Mouse (Mus musculus): Measurements from ENCODE around the gene Megf6. TPM values are rescaled to one million over a fixed set of nuclear protein-coding genes. Genes with fewer than 3 reads are reported as not detected.
A peak's percentile ranks its signal among the peaks of the same experiment; 100 is the strongest.

Gene Megf6
- 5.0 and 13.1 TPM in 2 replicates for polyA plus RNA-seq (2014; fragmentation: Nextera tagmentation; extraction: Ambion mirVana)

DNA sequence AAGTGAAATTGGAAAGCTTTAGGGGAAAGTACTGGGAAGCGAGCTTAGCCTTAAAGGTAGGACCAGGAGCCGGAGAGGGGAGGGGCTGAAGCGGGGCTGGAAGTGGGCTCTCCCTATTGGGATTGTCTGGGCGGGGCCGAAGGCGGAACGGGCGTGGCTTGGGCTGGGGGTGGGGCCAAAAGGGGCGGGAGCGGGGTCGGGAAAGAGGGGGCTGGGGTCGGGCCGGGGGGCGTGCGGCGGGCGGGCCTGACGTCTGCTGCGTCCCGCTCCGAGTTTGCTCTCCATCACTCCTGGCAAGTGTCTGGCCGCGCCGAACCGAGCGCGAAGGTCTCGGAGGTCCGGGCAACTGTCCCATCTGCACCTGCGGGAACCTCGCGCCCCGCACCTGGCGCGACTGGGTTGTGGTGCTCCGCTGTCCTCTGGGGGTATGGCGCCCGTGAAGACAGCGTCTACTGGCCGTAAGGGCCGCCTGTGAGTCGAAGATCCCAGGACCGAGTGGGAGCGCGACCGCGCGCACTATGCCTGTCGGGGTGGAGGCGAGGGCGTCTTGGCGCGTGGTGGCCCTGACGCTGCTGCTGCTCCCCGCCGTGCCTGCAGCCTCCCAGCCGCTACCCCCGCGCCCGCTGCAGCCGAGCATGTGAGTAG lies at the start of gene Megf6:
Megf6 (plus strand) TSS at position 225 of the 645 bp plus-strand sequence.
- Histone ChIP-seq H3K9me3 (ENCODE audit: control insufficient read depth, low read length) (no peaks in the 10 kb centered on the region), H3K4me2 (ENCODE audit: low read depth, low read length) (peak within 1 kb of the TSS; percentile 92), H3K4me1 (ENCODE audit: control insufficient read depth, insufficient read depth, low read length) (peaks cover 5% of the 10 kb centered on the region), H3K9ac (replicated peaks; ENCODE audit: low read depth, low read length) (peak within 1 kb of the TSS; percentile 41), H3K27ac (ENCODE audit: low read depth, low read length) (no peak within 1 kb of the TSS), H3K27me3 (ENCODE audit: control insufficient read depth, insufficient read depth, low read length) (peaks cover 38% of the 10 kb centered on the region), H3K4me3 (ENCODE audit: low read depth, low read length) (peak within 1 kb of the TSS; percentile 42), H3K36me3 (ENCODE audit: control insufficient read depth, insufficient read depth, low read length) (no peaks in the 10 kb centered on the region)
- under 1% methylated on average over 54 of the region's 61 CpGs for WGBS
- ATAC-seq (ENCODE audit: low read depth): peak; percentile 53

DNA sequence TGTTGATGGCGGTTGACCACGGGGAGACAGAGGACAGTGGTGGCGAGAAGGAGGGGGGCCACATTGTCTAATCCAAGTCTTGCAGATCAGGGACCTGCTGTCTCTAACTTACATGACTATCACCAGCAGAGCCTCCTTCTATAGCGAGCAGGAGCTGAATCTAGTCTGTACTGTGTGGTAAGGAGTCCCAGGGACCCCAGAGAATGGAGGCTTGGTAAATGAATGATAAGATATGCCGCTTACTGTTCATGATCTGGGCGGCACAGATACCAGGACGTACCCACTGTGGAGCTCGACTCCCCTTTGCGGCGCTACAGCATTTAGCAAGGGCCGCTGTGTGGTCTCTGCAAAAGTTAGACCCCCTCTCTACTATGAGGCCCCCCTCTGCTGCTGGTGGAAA lies 48.7 kb upstream of the Megf6 start:
- Histone ChIP-seq H3K36me3 (ENCODE audit: control insufficient read depth, insufficient read depth, low read length) (no peaks in the 10 kb centered on the region), H3K4me2 (ENCODE audit: low read depth, low read length) (no peak overlapping the region), H3K27ac (ENCODE audit: low read depth, low read length) (no peak overlapping the region), H3K4me1 (ENCODE audit: control insufficient read depth, insufficient read depth, low read length) (no peaks in the 10 kb centered on the region), H3K9me3 (ENCODE audit: control insufficient read depth, low read length) (no peaks in the 10 kb centered on the region), H3K9ac (replicated peaks; ENCODE audit: low read depth, low read length) (no peak overlapping the region), H3K4me3 (ENCODE audit: low read depth, low read length) (no peak overlapping the region), H3K27me3 (ENCODE audit: control insufficient read depth, insufficient read depth, low read length) (no peaks in the 10 kb centered on the region)
- ATAC-seq (ENCODE audit: low read depth): no peak
- 78% methylated on average over 11 of the region's 11 CpGs for WGBS

DNA sequence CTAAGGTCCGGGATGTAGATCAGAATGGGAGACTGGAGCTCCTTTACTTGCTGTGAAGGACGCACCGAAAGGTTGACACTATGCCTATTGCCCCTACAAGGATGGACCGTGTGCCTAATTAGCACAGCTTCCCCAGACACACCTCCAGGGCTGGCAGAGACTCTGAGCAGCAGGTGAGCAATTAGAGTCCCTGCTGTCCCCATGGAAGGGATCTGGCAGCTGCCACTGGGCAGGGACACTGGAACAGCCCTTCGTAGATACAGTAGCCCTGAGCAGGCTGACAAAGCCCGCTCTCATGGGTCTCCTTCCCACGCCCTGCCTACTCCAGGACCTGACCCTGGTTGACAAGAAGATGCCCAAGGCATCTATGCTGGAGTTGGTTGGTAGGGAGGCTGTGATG lies 48.2 kb upstream of the Megf6 start:
- ATAC-seq (ENCODE audit: low read depth): no peak
- no peak overlapping the region for H3K9ac ChIP-seq (replicated peaks; ENCODE audit: low read depth, low read length)
- H3K27me3 ChIP-seq (ENCODE audit: control insufficient read depth, insufficient read depth, low read length): no peaks in the 10 kb centered on the region
- WGBS: 73% methylated on average over 7 of the region's 7 CpGs
- no peaks in the 10 kb centered on the region for H3K36me3 ChIP-seq (ENCODE audit: control insufficient read depth, insufficient read depth, low read length)
- H3K9me3 ChIP-seq (ENCODE audit: control insufficient read depth, low read length): no peaks in the 10 kb centered on the region
- no peak overlapping the region for H3K4me3 ChIP-seq (ENCODE audit: low read depth, low read length)
- H3K4me2 ChIP-seq (ENCODE audit: low read depth, low read length): no peak overlapping the region
- no peaks in the 10 kb centered on the region for H3K4me1 ChIP-seq (ENCODE audit: control insufficient read depth, insufficient read depth, low read length)
- H3K27ac ChIP-seq (ENCODE audit: low read depth, low read length): no peak overlapping the region

DNA sequence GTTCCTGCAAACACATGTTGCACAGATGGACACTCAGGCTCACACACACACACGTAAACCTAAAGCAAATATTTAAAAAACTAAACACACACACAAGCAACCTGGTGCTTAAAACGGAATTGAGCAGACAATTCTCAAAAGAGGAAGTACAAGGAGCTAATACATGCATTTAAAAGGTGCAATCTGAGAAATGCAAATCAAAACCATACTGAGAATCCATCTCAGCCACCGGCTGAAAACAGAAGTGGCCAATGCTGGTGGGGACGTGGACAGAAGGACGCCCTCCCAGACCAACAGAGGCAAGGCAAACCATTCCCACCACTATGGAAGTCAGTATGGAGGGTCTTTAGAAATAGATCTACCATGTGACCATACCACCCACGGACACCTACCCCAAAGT lies 47.0 kb upstream of the Megf6 start:
- no peak overlapping the region for H3K27ac ChIP-seq (ENCODE audit: low read depth, low read length)
- no peaks in the 10 kb centered on the region for H3K27me3 ChIP-seq (ENCODE audit: control insufficient read depth, insufficient read depth, low read length)
- H3K4me1 ChIP-seq (ENCODE audit: control insufficient read depth, insufficient read depth, low read length): no peaks in the 10 kb centered on the region
- no peak for ATAC-seq (ENCODE audit: low read depth)
- H3K4me2 ChIP-seq (ENCODE audit: low read depth, low read length): no peak overlapping the region
- no peaks in the 10 kb centered on the region for H3K9me3 ChIP-seq (ENCODE audit: control insufficient read depth, low read length)
- WGBS: 79% methylated on average over 6 of the region's 6 CpGs
- H3K36me3 ChIP-seq (ENCODE audit: control insufficient read depth, insufficient read depth, low read length): no peaks in the 10 kb centered on the region
- no peak overlapping the region for H3K9ac ChIP-seq (replicated peaks; ENCODE audit: low read depth, low read length)
- no peak overlapping the region for H3K4me3 ChIP-seq (ENCODE audit: low read depth, low read length)

DNA sequence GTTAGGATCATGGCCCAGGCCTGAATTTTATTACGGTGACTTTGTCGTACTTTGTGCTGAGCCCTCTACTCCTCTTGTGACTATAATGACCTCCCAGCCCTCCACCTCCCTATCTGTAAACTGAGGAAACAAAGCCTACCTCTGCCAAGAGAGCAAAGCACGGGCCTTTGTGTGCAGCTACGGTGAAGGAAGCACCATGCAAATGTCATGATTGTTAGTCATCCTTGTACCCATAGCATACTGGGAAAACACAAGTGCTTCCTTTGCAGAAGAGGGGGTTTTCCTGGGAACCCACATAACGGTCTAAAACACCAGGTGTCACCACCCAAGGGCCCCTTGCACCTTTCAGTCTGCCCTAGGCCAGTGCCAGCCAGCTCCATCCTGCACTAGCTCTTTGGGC lies 45.3 kb upstream of the Megf6 start:
- 63% methylated on average over 5 of the region's 5 CpGs for WGBS
- Histone ChIP-seq H3K27ac (ENCODE audit: low read depth, low read length) (no peak overlapping the region), H3K9ac (replicated peaks; ENCODE audit: low read depth, low read length) (no peak overlapping the region), H3K27me3 (ENCODE audit: control insufficient read depth, insufficient read depth, low read length) (no peaks in the 10 kb centered on the region), H3K4me3 (ENCODE audit: low read depth, low read length) (no peak overlapping the region), H3K9me3 (ENCODE audit: control insufficient read depth, low read length) (no peaks in the 10 kb centered on the region), H3K36me3 (ENCODE audit: control insufficient read depth, insufficient read depth, low read length) (no peaks in the 10 kb centered on the region), H3K4me1 (ENCODE audit: control insufficient read depth, insufficient read depth, low read length) (no peaks in the 10 kb centered on the region), H3K4me2 (ENCODE audit: low read depth, low read length) (no peak overlapping the region)
- no peak for ATAC-seq (ENCODE audit: low read depth)

DNA sequence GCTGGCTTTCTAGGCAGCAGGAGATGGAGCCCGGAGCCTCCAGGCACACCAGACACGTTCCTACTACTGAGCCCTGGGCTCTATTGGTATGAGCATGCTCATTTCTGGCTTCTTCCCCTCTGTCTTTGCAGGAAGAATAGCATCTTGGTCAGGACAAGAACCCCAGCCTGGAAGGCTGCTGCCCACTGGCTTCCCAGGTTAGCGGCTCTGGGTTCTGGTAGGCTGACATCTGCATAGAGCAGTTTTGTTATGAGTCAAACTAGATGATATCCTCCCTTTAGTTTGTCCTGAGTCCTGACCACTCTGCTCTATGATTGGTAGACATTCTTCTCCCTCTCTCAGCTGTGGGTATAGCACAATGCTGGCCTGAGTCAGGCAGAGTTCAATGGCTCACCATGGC lies 43.3 kb upstream of the Megf6 start:
- no peaks in the 10 kb centered on the region for H3K36me3 ChIP-seq (ENCODE audit: control insufficient read depth, insufficient read depth, low read length)
- no peak for ATAC-seq (ENCODE audit: low read depth)
- no peaks in the 10 kb centered on the region for H3K27me3 ChIP-seq (ENCODE audit: control insufficient read depth, insufficient read depth, low read length)
- H3K4me1 ChIP-seq (ENCODE audit: control insufficient read depth, insufficient read depth, low read length): no peaks in the 10 kb centered on the region
- 75% methylated on average over 3 of the region's 3 CpGs for WGBS
- no peak overlapping the region for H3K4me3 ChIP-seq (ENCODE audit: low read depth, low read length)
- no peak overlapping the region for H3K4me2 ChIP-seq (ENCODE audit: low read depth, low read length)
- no peak overlapping the region for H3K9ac ChIP-seq (replicated peaks; ENCODE audit: low read depth, low read length)
- H3K9me3 ChIP-seq (ENCODE audit: control insufficient read depth, low read length): no peaks in the 10 kb centered on the region
- no peak overlapping the region for H3K27ac ChIP-seq (ENCODE audit: low read depth, low read length)

DNA sequence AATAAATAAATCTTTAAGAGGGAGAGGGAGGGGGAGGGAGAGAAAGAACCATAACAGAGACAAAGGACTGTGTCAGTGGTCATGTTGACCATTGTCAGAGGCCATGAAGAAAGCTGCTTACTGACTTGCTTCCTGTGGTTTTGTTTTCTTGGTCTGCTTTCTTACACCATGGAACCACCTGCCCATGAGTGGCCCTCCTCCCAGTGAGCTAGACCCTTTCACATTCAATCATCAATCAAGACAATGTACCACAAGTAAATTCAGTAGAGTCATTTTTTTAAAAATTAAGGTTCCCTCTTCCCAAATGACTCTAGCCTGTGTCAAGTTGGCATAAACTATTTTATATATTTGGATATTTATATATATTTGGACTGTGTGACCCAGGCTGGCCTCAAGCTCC lies 40.6 kb upstream of the Megf6 start:
- Histone ChIP-seq H3K4me3 (ENCODE audit: low read depth, low read length) (no peak overlapping the region), H3K36me3 (ENCODE audit: control insufficient read depth, insufficient read depth, low read length) (no peaks in the 10 kb centered on the region), H3K9ac (replicated peaks; ENCODE audit: low read depth, low read length) (no peak overlapping the region), H3K27ac (ENCODE audit: low read depth, low read length) (no peak overlapping the region), H3K27me3 (ENCODE audit: control insufficient read depth, insufficient read depth, low read length) (no peaks in the 10 kb centered on the region), H3K9me3 (ENCODE audit: control insufficient read depth, low read length) (no peaks in the 10 kb centered on the region), H3K4me2 (ENCODE audit: low read depth, low read length) (no peak overlapping the region), H3K4me1 (ENCODE audit: control insufficient read depth, insufficient read depth, low read length) (no peaks in the 10 kb centered on the region)
- no peak for ATAC-seq (ENCODE audit: low read depth)

DNA sequence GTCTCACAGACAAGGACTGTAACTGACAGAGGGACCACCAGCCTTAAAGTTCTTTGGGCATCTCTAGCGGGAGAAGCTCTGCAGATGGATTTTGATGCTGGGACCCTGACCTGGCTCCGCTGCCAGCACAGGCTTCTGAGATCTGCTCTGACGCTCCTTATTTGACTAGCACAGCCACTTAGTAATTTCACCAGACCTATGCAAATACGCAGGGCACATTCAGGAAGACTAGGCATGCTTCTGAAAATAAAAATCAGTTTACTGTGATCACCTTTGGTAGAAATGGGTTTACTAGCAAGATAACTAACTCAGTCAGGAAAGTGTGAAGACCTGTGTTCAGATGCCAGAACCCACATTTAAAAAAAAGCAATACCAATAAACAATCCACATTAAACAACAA lies 38.6 kb upstream of the Megf6 start:
- no peak overlapping the region for H3K4me2 ChIP-seq (ENCODE audit: low read depth, low read length)
- no peak overlapping the region for H3K27ac ChIP-seq (ENCODE audit: low read depth, low read length)
- H3K4me3 ChIP-seq (ENCODE audit: low read depth, low read length): no peak overlapping the region
- no peaks in the 10 kb centered on the region for H3K9me3 ChIP-seq (ENCODE audit: control insufficient read depth, low read length)
- no peaks in the 10 kb centered on the region for H3K4me1 ChIP-seq (ENCODE audit: control insufficient read depth, insufficient read depth, low read length)
- H3K27me3 ChIP-seq (ENCODE audit: control insufficient read depth, insufficient read depth, low read length): no peaks in the 10 kb centered on the region
- ATAC-seq (ENCODE audit: low read depth): no peak
- H3K9ac ChIP-seq (replicated peaks; ENCODE audit: low read depth, low read length): no peak overlapping the region
- WGBS: 78% methylated on average over 4 of the region's 4 CpGs
- no peaks in the 10 kb centered on the region for H3K36me3 ChIP-seq (ENCODE audit: control insufficient read depth, insufficient read depth, low read length)

DNA sequence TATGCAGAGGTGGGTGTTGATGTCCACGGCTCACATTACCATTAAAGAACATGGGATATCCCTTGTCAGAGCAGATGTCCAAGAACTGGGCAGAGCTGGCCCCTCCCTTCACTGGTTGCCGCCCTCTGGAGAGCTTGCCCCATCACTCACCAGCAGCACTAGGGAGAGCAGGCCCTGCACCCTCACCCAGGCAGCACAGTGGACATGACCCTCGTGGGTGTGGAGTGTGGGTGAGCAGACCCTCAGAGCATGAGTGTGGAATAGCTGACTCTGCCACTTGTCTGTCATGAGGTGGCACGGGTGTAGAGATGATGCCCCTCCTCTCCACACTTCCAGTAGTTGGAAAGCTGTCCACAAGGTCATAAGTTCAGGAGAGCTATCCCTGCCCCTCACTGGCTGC lies 35.7 kb upstream of the Megf6 start:
- H3K27ac ChIP-seq (ENCODE audit: low read depth, low read length): no peak overlapping the region
- no peaks in the 10 kb centered on the region for H3K9me3 ChIP-seq (ENCODE audit: control insufficient read depth, low read length)
- peaks cover 20% of the 10 kb centered on the region for H3K27me3 ChIP-seq (ENCODE audit: control insufficient read depth, insufficient read depth, low read length)
- H3K4me1 ChIP-seq (ENCODE audit: control insufficient read depth, insufficient read depth, low read length): peaks cover 4% of the 10 kb centered on the region
- no peak overlapping the region for H3K4me2 ChIP-seq (ENCODE audit: low read depth, low read length)
- 74% methylated on average over 4 of the region's 4 CpGs for WGBS
- ATAC-seq (ENCODE audit: low read depth): no peak
- no peak overlapping the region for H3K9ac ChIP-seq (replicated peaks; ENCODE audit: low read depth, low read length)
- H3K4me3 ChIP-seq (ENCODE audit: low read depth, low read length): no peak overlapping the region
- no peaks in the 10 kb centered on the region for H3K36me3 ChIP-seq (ENCODE audit: control insufficient read depth, insufficient read depth, low read length)

All from neural tube, embryonic 14.5 days (tissue).